Mouse (Mus musculus) CD4-positive, CD25-positive, alpha-beta regulatory T cell, adult 4 months (primary cell): ENCODE data around the gene 1700017N19Rik. TPM values are rescaled to one million over a fixed set of nuclear protein-coding genes. Genes with fewer than 3 reads are reported as not detected.

Experiments used
- ATAC-seq: one replicate; pipeline ENCODE4 v1.8.0; 2017
- polyA plus RNA-seq, 2 experiments: library from polyadenylated mRNA; unstranded; fragments of 100-300 nt; shearing (Covaris generic); gene quantifications; one replicate each; pipeline ENCODE4 v1.2.1; 2017

1700017N19Rik gene
- polyA plus RNA-seq, 2 experiments from 2014 or later: not detected

- ATAC-seq: no peak
Measured at GRCm38 (mm10) chr10:100661970-100662590, 71.8 kb downstream of the 1700017N19Rik start.

Other genes starting within 250 kb of the 1700017N19Rik start
- gene Gm4302, start 249.6 kb upstream of the 1700017N19Rik start, polyA plus RNA-seq: not detected
- gene Gm4303, start 244.5 kb upstream of the 1700017N19Rik start, polyA plus RNA-seq: not detected
- gene Gm4305, start 239.4 kb upstream of the 1700017N19Rik start, polyA plus RNA-seq: not detected
- not detected for gene Gm4307, start 229.1 kb upstream of the 1700017N19Rik start, polyA plus RNA-seq
- not detected for gene Gm4312, start 207.9 kb upstream of the 1700017N19Rik start, polyA plus RNA-seq
- 1 to 10 TPM; 1.2 to 4.0 TPM for gene Tmtc3, start 103.1 kb upstream of the 1700017N19Rik start, polyA plus RNA-seq
- gene Cep290, start 102.9 kb upstream of the 1700017N19Rik start, polyA plus RNA-seq: 1 to 10 TPM; 3.9 to 7.2 TPM
- 10 to 100 TPM; 11.3 to 14.5 TPM for gene 4930430F08Rik, start 61 bp upstream of the 1700017N19Rik start, polyA plus RNA-seq